Mouse (Mus musculus) neural tube, embryonic 13.5 days (tissue): Measurements from ENCODE around the gene Taldo1. TPM values are rescaled to one million over a fixed set of nuclear protein-coding genes. Genes with fewer than 3 reads are reported as not detected.

Experiments used
- ATAC-seq: fragments of 200-750 bp; cut with Nextera tagmentation; 2 replicates; pipeline ENCODE4 v1.8.0; 2017; ENCODE audit warnings: low read depth, mild to moderate bottlenecking, moderate TSS enrichment, moderate library complexity
- H3K27ac ChIP-seq: fragments of 300-500 bp; sonication (generic); replicated peaks from 2 replicates; pipeline ENCODE4 v1.5.1; 2015; ENCODE audit warnings: moderate library complexity, mild to moderate bottlenecking, inconsistent platforms
- H3K27me3 ChIP-seq: fragments of 300-500 bp; sonication (generic); 2 replicates; pipeline ENCODE4 v1.6.1; 2015; ENCODE audit warnings: mild to moderate bottlenecking, inconsistent platforms
- H3K36me3 ChIP-seq: fragments of 300-500 bp; sonication (generic); 2 replicates; pipeline ENCODE4 v1.6.1; 2015; ENCODE audit warnings: mild to moderate bottlenecking, inconsistent platforms
- H3K4me1 ChIP-seq: fragments of 300-500 bp; sonication (generic); replicated peaks from 2 replicates; pipeline ENCODE4 v1.6.1; 2015; ENCODE audit warnings: inconsistent platforms
- H3K4me2 ChIP-seq: fragments of 300-500 bp; sonication (generic); 2 replicates; pipeline ENCODE4 v1.6.1; 2015; ENCODE audit warnings: inconsistent platforms, mild to moderate bottlenecking, moderate library complexity
- H3K4me3 ChIP-seq: fragments of 300-500 bp; sonication (generic); 2 replicates; pipeline ENCODE4 v1.5.1; 2015; ENCODE audit warnings: mild to moderate bottlenecking, inconsistent platforms
- H3K9ac ChIP-seq: fragments of 300-500 bp; sonication (generic); 2 replicates; pipeline ENCODE4 v1.6.1; 2015; ENCODE audit warnings: moderate library complexity, mild to moderate bottlenecking, inconsistent platforms
- H3K9me3 ChIP-seq: fragments of 300-500 bp; sonication (generic); 2 replicates; pipeline ENCODE4 v1.6.1; 2016; ENCODE audit warnings: inconsistent platforms
- WGBS: fragments of 180-500 bp; shearing (Covaris S2); methylation state at CpG from one replicate; pipeline ENCODE4 v1.1.7; 2015; 5-methylcytosine and 5-hydroxymethylcytosine counted together
- polyA plus RNA-seq: library from polyadenylated mRNA; unstranded; fragments of >200 nt; fragmentation: Nextera tagmentation; extraction: Ambion mirVana; gene quantifications from 2 replicates; pipeline ENCODE4 v1.2.1, GENCODE M21; 2015

The Taldo1 gene
- polyA plus RNA-seq: 328 and 340 TPM in 2 replicates

GRCm38 (mm10) chr7:141391625-141392551 is at the start of gene Taldo1:
TSS of gene Taldo1 (plus strand) at chr7:141392199.
- peak within 1 kb of the TSS; percentile 95 for H3K4me2 ChIP-seq
- H3K27me3 ChIP-seq: peaks cover 17% of the 10 kb centered on the region
- peak; percentile 92 for ATAC-seq
- H3K9me3 ChIP-seq: no peaks in the 10 kb centered on the region
- H3K4me1 ChIP-seq: peaks cover 17% of the 10 kb centered on the region
- H3K9ac ChIP-seq: peak within 1 kb of the TSS; percentile 80
- under 1% methylated on average over 57 of the region's 57 CpGs for WGBS
- peak within 1 kb of the TSS; percentile 71 for H3K4me3 ChIP-seq
- peak within 1 kb of the TSS; percentile 87 for H3K27ac ChIP-seq
- peaks cover 11% of the 10 kb centered on the region for H3K36me3 ChIP-seq

- ATAC-seq: no peak
- WGBS: 62% methylated on average over 2 of the region's 2 CpGs
- peaks cover 5% of the 10 kb centered on the region for H3K27me3 ChIP-seq
These were observed 48.8 kb upstream of the Taldo1 start for GRCm38 (mm10) chr7:141343230-141343629.

GRCm38 (mm10) chr7:141343696-141344095 is 48.3 kb upstream of the Taldo1 start:
- WGBS: 79% methylated on average over 7 of the region's 7 CpGs
- H3K27ac ChIP-seq: no peak overlapping the region

More at GRCm38 (mm10) chr7:141343230-141343629, 48.8 kb upstream of the Taldo1 start:
- H3K9me3 ChIP-seq: no peaks in the 10 kb centered on the region
- H3K36me3 ChIP-seq: no peaks in the 10 kb centered on the region
- H3K4me2 ChIP-seq: no peak overlapping the region
- no peak overlapping the region for H3K4me3 ChIP-seq
- H3K9ac ChIP-seq: no peak overlapping the region
- peaks cover 9% of the 10 kb centered on the region; the same call in 1 of the 2 replicates for H3K4me1 ChIP-seq
- no peak overlapping the region for H3K27ac ChIP-seq

GRCm38 (mm10) chr7:141344787-141345186 is 47.2 kb upstream of the Taldo1 start:
- WGBS: 93% methylated on average over 5 of the region's 5 CpGs
- Histone ChIP-seq H3K36me3 (no peaks in the 10 kb centered on the region), H3K27me3 (no peaks in the 10 kb centered on the region; the same call in 1 of the 2 replicates), H3K27ac (no peak overlapping the region), H3K4me1 (no peaks in the 10 kb centered on the region), H3K4me3 (no peak overlapping the region), H3K9ac (no peak overlapping the region), H3K4me2 (no peak overlapping the region), H3K9me3 (no peaks in the 10 kb centered on the region)
- no peak for ATAC-seq

More at GRCm38 (mm10) chr7:141343696-141344095, 48.3 kb upstream of the Taldo1 start:
- Histone ChIP-seq H3K27me3 (peaks cover under 1% of the 10 kb centered on the region), H3K9ac (no peak overlapping the region), H3K4me3 (no peak overlapping the region), H3K9me3 (no peaks in the 10 kb centered on the region), H3K4me2 (no peak overlapping the region), H3K36me3 (no peaks in the 10 kb centered on the region), H3K4me1 (peaks cover 4% of the 10 kb centered on the region; the same call in 1 of the 2 replicates)
- ATAC-seq: no peak

- Histone ChIP-seq H3K4me1 (0 out of 2 replicates have a peak, but pooled peaks cover 5% of the 10 kb centered on the region), H3K27ac (no peak overlapping the region), H3K27me3 (no peaks in the 10 kb centered on the region), H3K4me2 (no peak overlapping the region), H3K4me3 (no peak overlapping the region), H3K9me3 (no peaks in the 10 kb centered on the region), H3K9ac (no peak overlapping the region), H3K36me3 (no peaks in the 10 kb centered on the region)
- no peak for ATAC-seq
- 75% methylated on average over 6 of the region's 6 CpGs for WGBS
These were observed 40.9 kb upstream of the Taldo1 start for GRCm38 (mm10) chr7:141351061-141351460.

GRCm38 (mm10) chr7:141355051-141355450 is 36.9 kb upstream of the Taldo1 start:
- ATAC-seq: no peak; the same call in 1 of the 2 replicates
- Histone ChIP-seq H3K4me1 (0 out of 2 replicates have a peak, but pooled peaks cover 5% of the 10 kb centered on the region), H3K27me3 (peaks cover 3% of the 10 kb centered on the region), H3K9me3 (no peaks in the 10 kb centered on the region), H3K9ac (no peak overlapping the region), H3K4me3 (no peak overlapping the region), H3K36me3 (no peaks in the 10 kb centered on the region), H3K4me2 (no peak overlapping the region), H3K27ac (no peak overlapping the region)
- 72% methylated on average over 8 of the region's 8 CpGs for WGBS

- Histone ChIP-seq H3K4me3 (no peak overlapping the region), H3K9ac (no peak overlapping the region), H3K27ac (no peak overlapping the region), H3K4me2 (no peak overlapping the region), H3K36me3 (no peaks in the 10 kb centered on the region), H3K4me1 (0 out of 2 replicates have a peak, but pooled peaks cover 5% of the 10 kb centered on the region), H3K27me3 (peaks cover 10% of the 10 kb centered on the region), H3K9me3 (no peaks in the 10 kb centered on the region)
- 58% methylated on average over 12 of the region's 12 CpGs for WGBS
- no peak for ATAC-seq
These were observed 36.2 kb upstream of the Taldo1 start for GRCm38 (mm10) chr7:141355626-141356326.

- H3K36me3 ChIP-seq: no peaks in the 10 kb centered on the region
- H3K9ac ChIP-seq: no peak overlapping the region
- ATAC-seq: no peak
- H3K27me3 ChIP-seq: peaks cover 22% of the 10 kb centered on the region
- no peak overlapping the region for H3K27ac ChIP-seq
- H3K4me2 ChIP-seq: no peak overlapping the region
- no peaks in the 10 kb centered on the region for H3K9me3 ChIP-seq
- no peak overlapping the region for H3K4me3 ChIP-seq
- 76% methylated on average over 14 of the region's 14 CpGs for WGBS
- H3K4me1 ChIP-seq: 0 out of 2 replicates have a peak, but pooled peaks cover 5% of the 10 kb centered on the region
These were observed 35.0 kb upstream of the Taldo1 start for GRCm38 (mm10) chr7:141356971-141357370.

- Histone ChIP-seq H3K27ac (no peak overlapping the region), H3K4me2 (no peak overlapping the region), H3K27me3 (peaks cover 35% of the 10 kb centered on the region), H3K9me3 (no peaks in the 10 kb centered on the region), H3K4me3 (no peak overlapping the region), H3K4me1 (no peaks in the 10 kb centered on the region), H3K9ac (no peak overlapping the region), H3K36me3 (no peaks in the 10 kb centered on the region)
- no peak for ATAC-seq
- 17% methylated on average over 24 of the region's 24 CpGs for WGBS
These were observed 30.5 kb upstream of the Taldo1 start for GRCm38 (mm10) chr7:141361510-141361909.

GRCm38 (mm10) chr7:141363106-141363751 is 28.8 kb upstream of the Taldo1 start:
- WGBS: 63% methylated on average over 4 of the region's 4 CpGs
- H3K27me3 ChIP-seq: peaks cover 35% of the 10 kb centered on the region
- no peak overlapping the region for H3K27ac ChIP-seq
- no peak overlapping the region for H3K9ac ChIP-seq
- ATAC-seq: peak; percentile 40; the same call in 1 of the 2 replicates
- H3K4me3 ChIP-seq: no peak overlapping the region
- H3K9me3 ChIP-seq: no peaks in the 10 kb centered on the region
- H3K36me3 ChIP-seq: no peaks in the 10 kb centered on the region
- no peak overlapping the region for H3K4me2 ChIP-seq
- H3K4me1 ChIP-seq: no peaks in the 10 kb centered on the region

- WGBS: 60% methylated on average over 2 of the region's 2 CpGs
- H3K4me3 ChIP-seq: no peak overlapping the region
- no peaks in the 10 kb centered on the region for H3K36me3 ChIP-seq
- no peak overlapping the region for H3K4me2 ChIP-seq
- no peaks in the 10 kb centered on the region for H3K9me3 ChIP-seq
- ATAC-seq: no peak
- H3K27me3 ChIP-seq: peaks cover 35% of the 10 kb centered on the region
- H3K4me1 ChIP-seq: no peaks in the 10 kb centered on the region
- no peak overlapping the region for H3K9ac ChIP-seq
- H3K27ac ChIP-seq: no peak overlapping the region
These were observed 28.3 kb upstream of the Taldo1 start for GRCm38 (mm10) chr7:141363752-141364125.
